Mouse (Mus musculus): ENCODE measurements around the gene Pgm1. TPM values are rescaled to one million over a fixed set of nuclear protein-coding genes. Genes with fewer than 3 reads are reported as not detected.

Gene Pgm1
- total RNA-seq, 1 experiment: 15.6 TPM

DNA sequence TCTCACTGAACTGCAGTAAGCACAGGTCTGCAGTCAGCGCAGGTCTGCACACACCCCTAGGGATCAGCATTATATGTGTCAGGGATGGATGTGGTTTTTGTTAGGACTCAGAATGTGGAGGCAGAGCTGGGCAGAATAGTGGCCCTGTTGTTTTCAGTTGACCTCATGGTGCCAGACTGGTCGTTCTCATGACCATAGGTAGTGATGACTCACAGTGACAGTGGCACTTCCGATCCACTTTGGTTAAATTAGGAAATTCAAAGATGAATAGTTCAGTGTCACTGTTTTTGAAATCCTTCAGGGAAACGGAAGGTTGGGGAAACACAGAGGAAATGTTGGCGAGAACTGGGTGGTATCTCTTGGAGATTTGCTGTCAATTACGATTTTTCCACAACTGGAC, 43.7 kb downstream of the Pgm1 start:
- in situ Hi-C loops (cut with MboI; ENCODE audit: low sequenced_read_pairs in 2 of 2, unreplicated experiment in 2 of 2): loop anchor here in 1 of 2 experiments (5.0 kb wide), 1 partner anchor 39 kb away; no protein-coding TSS in a partner anchor
- DNase-seq (ENCODE audit: low read depth, low spot score): no peak
- H3K4me1 ChIP-seq (ENCODE audit: control insufficient read depth in 2 of 2, insufficient read depth in 2 of 2, low read length in 2 of 2, poor library complexity in 1 of 2): no peaks in the 10 kb centered on the region
- H3K36me3 ChIP-seq (ENCODE audit: control insufficient read depth, insufficient read depth, low read length, poor library complexity, severe bottlenecking): no peaks in the 10 kb centered on the region; the same call in 1 of the 2 replicates
- TF ChIP-seq MAFK (IDR thresholded peaks at IDR 0.05; ENCODE audit: insufficient read depth, low read depth, low read length) (no peak), ZNF384 (IDR thresholded peaks at IDR 0.05; ENCODE audit: low read depth, low read length) (no peak), ZC3H11A (IDR thresholded peaks at IDR 0.05; ENCODE audit: borderline replicate concordance, low read depth, low read length) (no peak), CHD2 (IDR thresholded peaks at IDR 0.05; ENCODE audit: low read depth, low read length) (no peak)
- H3K9me3 ChIP-seq (ENCODE audit: control insufficient read depth, insufficient read depth, low read depth, low read length): no peaks in the 10 kb centered on the region
- no peak overlapping the region for H3K9ac ChIP-seq (ENCODE audit: insufficient read depth, low read depth, low read length, poor library complexity, severe bottlenecking)
- H3K27ac ChIP-seq (ENCODE audit: insufficient read depth, low read depth, low read length, poor library complexity, severe bottlenecking): no peak overlapping the region
- no peak overlapping the region for H3K4me3 ChIP-seq (ENCODE audit: insufficient read depth in 1 of 2, low read depth in 1 of 2, low read length in 2 of 2, poor library complexity in 1 of 2, severe bottlenecking in 1 of 2)

DNA sequence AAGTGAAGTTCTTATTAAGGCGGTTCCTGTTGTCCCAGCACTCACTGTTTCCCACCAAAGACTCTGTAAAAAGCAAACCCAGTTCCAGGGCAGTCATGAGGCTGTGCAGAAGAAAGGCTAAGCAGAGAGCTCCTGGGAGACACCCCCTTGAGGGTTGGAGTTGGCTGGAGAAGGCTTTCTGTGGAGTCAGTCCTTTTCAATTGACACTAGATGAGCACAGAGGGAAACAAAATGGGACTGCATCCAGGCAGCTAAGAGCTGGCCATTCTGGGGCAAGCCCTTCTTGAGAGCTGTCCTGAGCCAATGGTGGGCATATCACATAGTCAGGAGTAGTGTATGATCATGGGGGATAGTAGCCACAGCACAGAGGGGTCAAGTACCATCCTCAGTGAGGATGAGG, 44.7 kb downstream of the Pgm1 start:
- H3K4me1 ChIP-seq (ENCODE audit: control insufficient read depth in 2 of 2, insufficient read depth in 2 of 2, low read length in 2 of 2, poor library complexity in 1 of 2): no peaks in the 10 kb centered on the region
- no peak overlapping the region for H3K27ac ChIP-seq (ENCODE audit: insufficient read depth, low read depth, low read length, poor library complexity, severe bottlenecking)
- no peaks in the 10 kb centered on the region for H3K9me3 ChIP-seq (ENCODE audit: control insufficient read depth, insufficient read depth, low read depth, low read length)
- H3K36me3 ChIP-seq (ENCODE audit: control insufficient read depth, insufficient read depth, low read length, poor library complexity, severe bottlenecking): no peaks in the 10 kb centered on the region; the same call in 1 of the 2 replicates
- in situ Hi-C loops (cut with MboI; ENCODE audit: low sequenced_read_pairs in 2 of 2, unreplicated experiment in 2 of 2): loop anchor here in 1 of 2 experiments (5.0 kb wide), 1 partner anchor 38 kb away; no protein-coding TSS in a partner anchor
- no peak for TF ChIP-seq CHD2 (IDR thresholded peaks at IDR 0.05; ENCODE audit: low read depth, low read length)
- TF ChIP-seq ZC3H11A (IDR thresholded peaks at IDR 0.05; ENCODE audit: borderline replicate concordance, low read depth, low read length): no peak
- no peak for TF ChIP-seq MAFK (IDR thresholded peaks at IDR 0.05; ENCODE audit: insufficient read depth, low read depth, low read length)
- no peak for TF ChIP-seq HCFC1 (IDR thresholded peaks at IDR 0.05; ENCODE audit: borderline replicate concordance, insufficient read depth, low read length)
- no peak for TF ChIP-seq ZNF384 (IDR thresholded peaks at IDR 0.05; ENCODE audit: low read depth, low read length)
- no peak overlapping the region for H3K9ac ChIP-seq (ENCODE audit: insufficient read depth, low read depth, low read length, poor library complexity, severe bottlenecking)
- no peak overlapping the region for H3K4me3 ChIP-seq (ENCODE audit: insufficient read depth in 1 of 2, low read depth in 1 of 2, low read length in 2 of 2, poor library complexity in 1 of 2, severe bottlenecking in 1 of 2)
- no peak for DNase-seq (ENCODE audit: low read depth, low spot score)

DNA sequence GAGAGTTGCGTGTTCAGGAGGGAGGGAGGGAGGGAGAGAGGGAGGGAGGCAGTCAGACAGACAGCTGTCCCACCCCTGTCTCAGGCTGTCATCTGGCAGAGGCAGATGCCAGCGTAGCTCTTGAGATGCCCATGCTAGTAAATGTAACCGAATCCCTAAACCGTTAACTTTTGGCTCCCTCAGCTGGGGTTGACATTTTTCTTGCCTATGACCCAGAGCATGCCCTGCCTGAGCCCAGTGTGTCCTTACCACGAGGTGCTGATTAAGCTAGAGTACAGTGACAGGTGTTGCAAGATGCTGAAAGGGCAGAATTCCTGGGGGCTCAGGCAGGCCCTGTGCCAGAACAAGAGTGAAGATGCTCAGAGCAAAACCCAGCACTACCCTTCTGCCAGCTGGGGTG, 45.2 kb downstream of the Pgm1 start:
- in situ Hi-C loops (cut with MboI; ENCODE audit: low sequenced_read_pairs in 2 of 2, unreplicated experiment in 2 of 2): loop anchor here in 1 of 2 experiments (5.0 kb wide), 1 partner anchor 38 kb away; no protein-coding TSS in a partner anchor
- no peak overlapping the region for H3K9ac ChIP-seq (ENCODE audit: insufficient read depth, low read depth, low read length, poor library complexity, severe bottlenecking)
- H3K36me3 ChIP-seq (ENCODE audit: control insufficient read depth, insufficient read depth, low read length, poor library complexity, severe bottlenecking): no peaks in the 10 kb centered on the region; the same call in 1 of the 2 replicates
- H3K4me1 ChIP-seq (ENCODE audit: control insufficient read depth in 2 of 2, insufficient read depth in 2 of 2, low read length in 2 of 2, poor library complexity in 1 of 2): no peaks in the 10 kb centered on the region
- TF ChIP-seq ZNF384 (IDR thresholded peaks at IDR 0.05; ENCODE audit: low read depth, low read length): no peak
- no peak for TF ChIP-seq HCFC1 (IDR thresholded peaks at IDR 0.05; ENCODE audit: borderline replicate concordance, insufficient read depth, low read length)
- TF ChIP-seq ZC3H11A (IDR thresholded peaks at IDR 0.05; ENCODE audit: borderline replicate concordance, low read depth, low read length): no peak
- TF ChIP-seq CHD2 (IDR thresholded peaks at IDR 0.05; ENCODE audit: low read depth, low read length): no peak
- no peak for TF ChIP-seq MAFK (IDR thresholded peaks at IDR 0.05; ENCODE audit: insufficient read depth, low read depth, low read length)
- no peak overlapping the region for H3K27ac ChIP-seq (ENCODE audit: insufficient read depth, low read depth, low read length, poor library complexity, severe bottlenecking)
- H3K9me3 ChIP-seq (ENCODE audit: control insufficient read depth, insufficient read depth, low read depth, low read length): no peaks in the 10 kb centered on the region
- DNase-seq (ENCODE audit: low read depth, low spot score): no peak
- no peak overlapping the region for H3K4me3 ChIP-seq (ENCODE audit: insufficient read depth in 1 of 2, low read depth in 1 of 2, low read length in 2 of 2, poor library complexity in 1 of 2, severe bottlenecking in 1 of 2)

DNA sequence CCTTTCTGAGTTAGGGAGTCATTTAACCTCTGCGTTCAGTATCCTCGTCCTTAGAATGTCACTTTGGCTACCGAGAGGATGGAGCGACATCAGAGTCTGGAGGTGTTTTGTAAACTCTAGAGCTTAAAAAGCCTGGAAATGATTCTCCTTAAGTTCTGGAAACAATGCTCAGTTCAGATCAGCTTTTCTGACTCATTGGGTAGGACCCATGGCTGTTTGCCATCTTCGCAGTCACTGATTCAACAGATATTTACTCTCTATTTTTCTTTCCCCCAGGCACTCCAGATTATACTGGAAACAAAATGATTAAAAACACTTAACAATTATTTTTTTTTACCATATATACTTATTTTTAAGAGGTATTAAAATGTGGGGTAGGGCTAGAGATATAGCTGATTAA, 50.1 kb downstream of the Pgm1 start:
- in situ Hi-C loops (cut with MboI; ENCODE audit: low sequenced_read_pairs in 2 of 2, unreplicated experiment in 2 of 2): no loop called here
- Histone ChIP-seq H3K27ac (ENCODE audit: insufficient read depth, low read depth, low read length, poor library complexity, severe bottlenecking) (no peak overlapping the region), H3K9ac (ENCODE audit: insufficient read depth, low read depth, low read length, poor library complexity, severe bottlenecking) (no peak overlapping the region), H3K36me3 (ENCODE audit: control insufficient read depth, insufficient read depth, low read length, poor library complexity, severe bottlenecking) (no peaks in the 10 kb centered on the region; the same call in 1 of the 2 replicates), H3K4me3 (ENCODE audit: insufficient read depth in 1 of 2, low read depth in 1 of 2, low read length in 2 of 2, poor library complexity in 1 of 2, severe bottlenecking in 1 of 2) (no peak overlapping the region), H3K9me3 (ENCODE audit: control insufficient read depth, insufficient read depth, low read depth, low read length) (no peaks in the 10 kb centered on the region), H3K4me1 (ENCODE audit: control insufficient read depth in 2 of 2, insufficient read depth in 2 of 2, low read length in 2 of 2, poor library complexity in 1 of 2) (no peaks in the 10 kb centered on the region)
- DNase-seq (ENCODE audit: low read depth, low spot score): no peak
- no peak for TF ChIP-seq ZC3H11A (IDR thresholded peaks at IDR 0.05; ENCODE audit: borderline replicate concordance, low read depth, low read length)
- TF ChIP-seq HCFC1 (IDR thresholded peaks at IDR 0.05; ENCODE audit: borderline replicate concordance, insufficient read depth, low read length): no peak
- TF ChIP-seq MAFK (IDR thresholded peaks at IDR 0.05; ENCODE audit: insufficient read depth, low read depth, low read length): no peak
- TF ChIP-seq ZNF384 (IDR thresholded peaks at IDR 0.05; ENCODE audit: low read depth, low read length): no peak
- no peak for TF ChIP-seq CHD2 (IDR thresholded peaks at IDR 0.05; ENCODE audit: low read depth, low read length)

DNA sequence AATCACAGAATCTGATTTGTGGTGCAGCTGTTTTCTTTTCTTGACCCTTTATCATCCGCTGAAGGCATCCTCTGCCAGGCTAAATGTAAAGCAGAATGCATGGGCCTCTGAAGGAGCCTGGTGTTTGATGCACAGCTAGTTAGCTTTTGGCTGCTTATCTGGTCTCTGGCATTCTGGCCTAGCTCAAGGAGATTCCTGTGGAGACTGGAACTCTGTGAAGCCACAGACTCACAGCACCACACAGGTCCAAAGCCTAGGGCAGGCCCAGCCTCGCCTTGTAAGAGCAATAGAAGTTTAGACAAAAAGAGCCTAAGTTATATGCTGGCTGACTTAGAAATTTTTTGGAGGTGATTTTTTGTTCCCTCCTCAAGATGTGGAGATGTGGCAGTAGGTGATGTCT, 52.0 kb downstream of the Pgm1 start:
- H3K4me1 ChIP-seq (ENCODE audit: control insufficient read depth in 2 of 2, insufficient read depth in 2 of 2, low read length in 2 of 2, poor library complexity in 1 of 2): no peaks in the 10 kb centered on the region
- H3K27ac ChIP-seq (ENCODE audit: insufficient read depth, low read depth, low read length, poor library complexity, severe bottlenecking): no peak overlapping the region
- H3K9ac ChIP-seq (ENCODE audit: insufficient read depth, low read depth, low read length, poor library complexity, severe bottlenecking): no peak overlapping the region
- DNase-seq (ENCODE audit: low read depth, low spot score): no peak
- in situ Hi-C loops (cut with MboI; ENCODE audit: low sequenced_read_pairs in 2 of 2, unreplicated experiment in 2 of 2): no loop called here
- no peak overlapping the region for H3K4me3 ChIP-seq (ENCODE audit: insufficient read depth in 1 of 2, low read depth in 1 of 2, low read length in 2 of 2, poor library complexity in 1 of 2, severe bottlenecking in 1 of 2)
- no peaks in the 10 kb centered on the region; the same call in 1 of the 2 replicates for H3K36me3 ChIP-seq (ENCODE audit: control insufficient read depth, insufficient read depth, low read length, poor library complexity, severe bottlenecking)
- TF ChIP-seq HCFC1 (IDR thresholded peaks at IDR 0.05; ENCODE audit: borderline replicate concordance, insufficient read depth, low read length): no peak
- no peak for TF ChIP-seq ZC3H11A (IDR thresholded peaks at IDR 0.05; ENCODE audit: borderline replicate concordance, low read depth, low read length)
- no peak for TF ChIP-seq CHD2 (IDR thresholded peaks at IDR 0.05; ENCODE audit: low read depth, low read length)
- no peak for TF ChIP-seq MAFK (IDR thresholded peaks at IDR 0.05; ENCODE audit: insufficient read depth, low read depth, low read length)
- TF ChIP-seq ZNF384 (IDR thresholded peaks at IDR 0.05; ENCODE audit: low read depth, low read length): no peak
- no peaks in the 10 kb centered on the region for H3K9me3 ChIP-seq (ENCODE audit: control insufficient read depth, insufficient read depth, low read depth, low read length)
